Mouse (Mus musculus) common myeloid progenitor, adult 5-6 weeks (primary cell): ENCODE results near the gene Cyp4a31. TPM values are rescaled to one million over a fixed set of nuclear protein-coding genes. Genes with fewer than 3 reads are reported as not detected.
"Not testable (repeated sequence)": the region's sequence is repeated elsewhere in the genome, so short reads cannot be mapped to it uniquely, and the experiment has no call there.

ENCODE experiments used
- ATAC-seq: replicated peaks from 2 replicates; pipeline ENCODE4 v1.8.0; 2016; ENCODE audit warnings: low read depth, mild to moderate bottlenecking, moderate TSS enrichment, inconsistent platforms; ENCODE audit not compliant: poor library complexity, severe bottlenecking
- total RNA-seq: library from RNA; stranded (forward); fragments of 200-1000, 187-1606 nt; gene quantifications from 2 replicates; pipeline ENCODE4 v1.2.3, GENCODE M21; 2017

Gene Cyp4a31
- total RNA-seq = not detected in 2 replicates

- no peak for ATAC-seq
Measured at GRCm38 (mm10) chr4:115563401-115563800, at the start of gene Cyp4a31. Cyp4a31 (plus strand) TSS chr4:115563649.

DNA sequence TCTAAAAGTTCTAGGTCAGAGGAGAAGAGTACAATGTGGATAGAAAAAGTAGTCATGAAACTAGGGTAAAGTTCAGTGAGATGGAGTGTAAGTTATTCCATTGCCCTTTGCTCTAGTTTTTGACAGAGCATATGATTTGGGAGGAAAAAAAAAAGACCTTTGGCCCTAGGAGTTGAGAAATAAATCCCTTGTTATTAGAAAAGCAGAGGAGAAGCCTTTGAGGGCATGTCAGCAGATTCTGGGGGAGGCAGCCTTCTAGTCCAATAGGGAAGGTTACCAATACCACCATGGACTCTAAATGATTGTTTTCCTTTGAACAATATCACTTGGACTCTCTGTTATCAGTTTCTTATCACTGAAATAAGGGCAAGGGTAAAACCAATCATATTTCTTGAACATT lies 49.5 kb upstream of the Cyp4a31 start:
- ATAC-seq = not testable (repeated sequence)

DNA sequence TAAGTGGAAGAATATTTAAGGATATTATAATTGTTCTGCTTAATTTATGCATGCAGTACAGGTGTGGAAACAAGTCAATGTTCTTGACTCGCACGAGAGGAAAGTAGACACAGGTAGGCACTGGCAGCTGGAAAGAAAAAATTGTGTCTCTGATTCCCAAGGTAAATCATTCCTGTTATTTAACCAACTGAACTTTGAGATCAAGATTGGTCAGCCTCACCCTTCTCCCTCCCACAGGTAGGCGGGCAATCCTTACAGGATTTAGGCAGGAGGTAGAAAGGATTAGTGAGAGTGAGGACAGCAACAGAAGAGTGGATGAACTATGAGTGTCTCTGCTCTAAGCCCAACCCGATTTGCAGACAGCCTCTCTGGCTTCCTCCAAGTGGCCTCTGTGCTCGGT lies 45.4 kb upstream of the Cyp4a31 start, which contains the start of gene Cyp4a10:
TSS of gene Cyp4a10 (plus strand) at position 265 of the 400 bp plus-strand sequence.
- not testable (repeated sequence) for ATAC-seq

- ATAC-seq = no peak
Measured at GRCm38 (mm10) chr4:115519444-115519843, 44.0 kb upstream of the Cyp4a31 start.

DNA sequence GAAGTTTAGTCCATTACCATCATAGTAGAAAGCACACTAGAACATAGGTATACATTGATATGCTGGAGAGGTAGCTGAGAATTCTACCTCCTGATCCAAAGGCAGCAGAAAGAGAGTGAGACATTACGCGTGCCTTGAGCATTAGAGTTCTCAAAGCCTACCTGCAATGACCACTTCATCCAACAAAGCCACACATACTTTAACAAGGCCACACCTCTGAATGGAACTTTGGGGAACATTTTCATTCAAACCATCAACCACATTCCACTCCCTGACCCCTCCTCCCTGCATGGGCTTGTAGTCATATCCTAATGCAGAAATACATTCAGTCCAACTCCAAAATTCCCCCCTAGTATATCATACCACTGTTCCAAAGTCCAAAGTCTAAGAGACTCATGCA lies 41.7 kb upstream of the Cyp4a31 start:
- ATAC-seq = no peak

DNA sequence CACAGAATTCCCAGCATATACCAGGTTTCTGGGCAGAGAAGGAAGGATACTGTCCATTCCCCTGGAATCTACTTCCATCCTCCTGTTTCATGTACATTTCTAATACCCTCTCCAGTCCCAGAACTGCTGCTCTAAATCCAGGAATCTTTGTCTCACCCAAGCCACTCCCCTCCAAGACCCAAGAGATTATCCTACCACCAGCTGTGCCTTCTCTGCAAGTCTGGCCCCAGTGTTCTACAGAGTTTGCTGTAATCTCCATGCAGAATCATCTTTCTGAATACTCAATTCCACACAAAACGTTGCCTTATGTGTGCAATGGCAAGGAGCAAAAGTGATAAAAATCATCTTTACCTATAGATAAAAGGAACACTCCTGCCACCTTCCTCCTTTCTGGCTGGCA lies 18.3 kb upstream of the Cyp4a31 start:
- ATAC-seq = no peak

DNA sequence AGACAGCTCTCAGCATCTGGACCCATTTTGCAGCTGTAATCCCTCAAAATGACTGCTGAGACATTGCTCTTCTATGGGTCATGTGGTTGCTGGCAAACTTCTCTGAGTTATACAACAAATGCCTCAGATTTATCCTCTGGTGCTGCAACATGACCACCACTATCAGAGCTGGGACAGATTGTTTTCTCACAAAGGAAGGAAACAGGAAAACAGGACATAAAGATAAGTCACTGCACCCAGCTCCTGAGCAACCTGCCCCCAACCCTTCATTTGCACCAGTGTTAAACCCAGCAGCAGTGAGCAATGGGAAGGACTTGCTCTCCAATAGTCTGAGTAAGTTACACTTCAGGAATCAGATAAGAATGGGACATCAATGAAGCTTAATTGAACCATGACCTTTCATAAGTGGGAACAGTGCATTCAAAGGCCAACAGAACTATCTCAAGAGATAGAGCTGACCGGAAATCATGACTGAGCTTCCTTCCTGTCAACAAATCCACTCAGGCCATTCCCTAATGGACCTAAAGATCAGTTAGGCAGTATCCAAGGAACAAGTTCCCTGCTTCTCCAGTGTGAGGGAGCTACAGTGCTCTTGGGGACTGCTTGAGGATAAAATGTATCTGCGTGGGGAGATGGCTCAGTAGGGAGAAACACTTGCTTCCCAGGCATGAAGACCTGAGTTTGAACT lies 17.2 kb upstream of the Cyp4a31 start:
- ATAC-seq = 0 out of 2 replicates have a peak, but pooled peaks have one; percentile 15

DNA sequence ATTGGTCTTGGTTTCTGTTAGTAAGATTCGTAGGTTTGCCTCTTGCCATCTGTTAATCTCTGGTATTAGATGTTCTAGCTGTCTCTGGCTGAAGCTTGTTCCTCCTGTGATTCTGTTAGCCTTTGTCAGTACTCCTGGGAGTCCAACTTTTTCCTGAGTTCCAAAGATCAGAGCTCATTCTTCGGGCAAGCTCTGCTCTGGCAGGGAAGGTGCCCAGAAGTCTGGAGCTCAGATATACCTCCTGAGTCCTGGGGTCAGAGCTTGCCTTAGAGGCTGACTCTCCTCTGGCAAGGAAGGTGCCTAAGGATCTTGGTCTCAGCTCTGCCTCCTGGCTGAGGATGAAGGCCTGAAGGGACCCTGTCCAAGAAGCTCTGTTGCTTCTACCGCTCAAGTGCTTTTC lies 10.7 kb upstream of the Cyp4a31 start:
- no peak for ATAC-seq

- no peak for ATAC-seq
Measured at GRCm38 (mm10) chr4:115555513-115555912, 7.9 kb upstream of the Cyp4a31 start.

DNA sequence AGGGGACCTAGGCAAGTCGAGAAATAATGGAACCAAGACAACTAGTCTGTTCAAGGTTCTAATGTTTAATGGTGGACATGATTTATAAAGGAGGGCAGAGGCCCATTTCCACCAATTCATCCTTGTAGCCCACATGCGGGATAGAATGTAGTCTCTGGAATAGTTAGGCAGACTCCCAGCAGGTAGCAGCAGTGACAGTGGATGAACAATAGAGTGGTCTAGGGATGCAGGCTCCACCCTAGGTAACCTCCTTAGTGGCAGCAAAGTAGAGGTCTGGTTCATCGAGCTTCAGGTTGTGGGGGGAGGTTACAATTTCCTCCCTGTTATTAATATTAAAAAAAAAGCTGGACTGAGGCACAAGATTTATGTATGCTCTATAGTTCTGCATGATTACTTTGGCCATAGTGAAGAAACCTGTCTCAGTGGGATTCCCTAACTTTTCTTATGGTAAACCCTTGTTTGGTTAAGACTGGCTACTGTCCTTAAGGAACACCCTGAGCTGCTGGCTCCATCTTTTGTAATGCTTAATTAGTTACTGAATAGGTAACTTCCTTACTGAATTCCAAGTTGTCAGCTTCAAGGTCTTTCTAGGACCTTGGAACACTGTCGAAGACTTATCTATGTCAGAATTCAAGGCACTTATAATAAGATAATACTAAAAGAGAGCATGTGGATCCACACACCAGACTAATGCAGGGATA lies 5.4 kb upstream of the Cyp4a31 start:
- no peak for ATAC-seq

- ATAC-seq = not testable (repeated sequence)
Measured at GRCm38 (mm10) chr4:115561236-115561635, 2.2 kb upstream of the Cyp4a31 start.

DNA sequence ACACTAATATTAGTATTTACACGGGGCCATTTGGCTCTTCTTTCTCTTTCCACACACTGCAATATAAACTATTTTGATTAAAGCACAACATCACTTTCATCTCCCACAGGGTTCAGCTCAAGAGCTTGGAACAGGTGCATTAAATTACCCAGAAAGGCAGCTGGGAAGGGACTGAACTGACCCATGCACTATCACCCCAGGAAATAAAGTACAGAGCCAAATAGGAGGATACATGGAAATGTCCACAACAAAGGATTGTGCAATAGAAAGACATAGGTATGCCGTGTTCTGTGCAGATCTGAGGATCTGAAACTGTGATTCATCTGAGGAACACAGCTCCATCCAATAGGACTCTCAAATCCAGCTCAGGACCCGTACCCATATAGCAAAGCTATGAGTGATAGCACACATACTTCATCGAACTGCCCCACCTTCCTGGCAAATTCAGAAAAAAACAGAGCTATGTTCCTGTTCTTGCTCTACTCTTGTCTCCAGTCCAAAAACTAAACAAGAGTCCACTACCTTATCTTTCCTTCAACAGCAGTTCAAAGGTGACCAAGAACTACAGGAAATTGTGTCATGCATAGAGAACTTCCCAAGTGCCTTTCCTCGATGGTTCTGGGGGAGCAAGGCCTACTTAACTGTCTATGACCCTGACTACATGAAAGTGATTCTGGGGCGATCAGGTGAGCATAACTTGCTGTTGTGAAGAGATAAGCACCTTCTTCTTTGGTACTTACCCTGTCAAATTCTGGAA lies 1.2 kb downstream of the Cyp4a31 start:
- not testable (repeated sequence) for ATAC-seq

- ATAC-seq = no peak
Measured at GRCm38 (mm10) chr4:115575255-115575654, 11.8 kb downstream of the Cyp4a31 start.

GRCm38 (mm10) chr4:115575776-115576175 lies 12.3 kb downstream of the Cyp4a31 start:
- ATAC-seq = no peak

DNA sequence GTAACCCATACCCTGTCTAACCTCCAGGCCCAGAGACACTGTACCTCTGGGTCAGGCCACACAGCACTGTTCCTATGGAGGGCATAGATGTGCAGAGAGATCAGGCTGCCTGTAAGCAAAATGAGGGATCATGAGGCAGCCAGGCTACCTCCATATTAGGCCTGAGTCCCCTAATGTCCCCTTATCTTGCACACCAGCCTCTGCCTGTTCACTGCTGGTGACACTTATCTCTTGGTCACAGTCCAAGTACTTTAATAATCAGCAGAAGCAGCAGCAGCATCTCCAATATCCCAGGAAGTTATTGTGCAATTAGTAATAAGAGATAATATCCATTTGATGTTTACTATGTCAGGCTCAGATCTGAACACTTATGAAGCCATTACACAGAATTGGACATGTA lies 19.6 kb downstream of the Cyp4a31 start:
- peak; percentile 98 for ATAC-seq

DNA sequence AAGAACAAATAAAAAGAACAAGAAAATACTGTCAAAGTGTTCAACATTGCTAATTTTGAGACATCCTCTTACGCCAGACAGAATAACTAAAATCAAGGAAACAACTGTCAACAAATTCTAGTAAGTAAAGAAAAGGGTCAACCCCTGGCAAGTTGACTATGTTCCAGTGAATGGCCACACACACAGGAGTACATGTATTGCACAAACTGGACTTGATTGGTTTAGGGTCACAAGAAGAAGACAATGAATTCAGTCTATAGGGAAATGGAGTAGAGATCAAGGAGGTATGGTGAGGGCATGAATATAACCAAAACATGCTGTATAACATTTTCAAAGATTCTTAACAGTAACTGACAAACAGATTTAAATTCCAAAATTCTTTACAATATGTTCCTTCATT lies 32.9 kb downstream of the Cyp4a31 start:
- no peak for ATAC-seq

- ATAC-seq = no peak
Measured at GRCm38 (mm10) chr4:115596824-115597336, 33.4 kb downstream of the Cyp4a31 start.

DNA sequence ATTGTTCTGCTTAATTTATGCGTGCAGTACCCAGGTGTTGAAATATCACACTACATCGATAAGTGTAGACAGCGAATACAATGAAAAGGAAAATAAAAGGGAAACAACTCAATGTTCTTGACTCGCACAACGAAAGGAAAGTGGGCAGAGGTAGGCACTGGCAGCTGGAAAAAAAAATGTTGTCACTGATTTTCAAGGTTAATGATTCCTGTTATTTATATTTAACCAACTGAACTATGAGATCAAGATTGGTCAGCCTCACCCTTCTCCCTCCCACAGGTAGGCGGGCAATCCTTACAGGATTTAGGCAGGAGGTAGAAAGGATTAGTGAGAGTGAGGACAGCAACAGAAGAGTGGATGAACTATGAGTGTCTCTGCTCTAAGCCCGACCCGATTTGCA lies 37.2 kb downstream of the Cyp4a31 start, which contains the start of gene Cyp4a32:
TSS of gene Cyp4a32 (plus strand) at position 359 of the 400 bp plus-strand sequence.
- not testable (repeated sequence) for ATAC-seq

DNA sequence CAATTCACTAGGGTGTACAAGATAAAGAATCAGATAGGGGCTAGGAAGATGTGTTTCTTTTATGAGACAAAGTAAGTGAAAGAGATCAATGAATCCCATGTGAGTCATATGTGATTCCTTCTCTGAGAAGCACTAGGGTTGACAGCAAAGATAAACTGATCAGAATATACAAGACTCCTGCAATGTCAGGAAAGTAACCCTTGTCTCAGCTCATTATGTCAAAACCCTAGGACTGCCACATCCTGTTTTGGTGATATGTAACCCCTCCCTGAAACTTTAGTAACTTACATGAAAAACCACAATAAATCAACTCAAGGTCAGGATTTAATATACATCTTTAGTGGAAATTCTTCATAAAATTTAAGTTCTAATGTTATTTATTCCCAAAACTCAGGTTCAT lies 50.6 kb downstream of the Cyp4a31 start:
- peak; percentile 68; the same call in 1 of the 2 replicates for ATAC-seq

- ATAC-seq = 0 out of 2 replicates have a peak, but pooled peaks have one; percentile 29
Measured at GRCm38 (mm10) chr4:115625560-115625959, 62.1 kb downstream of the Cyp4a31 start.
